Mouse (Mus musculus): ENCODE results near the gene Myl6b.

GRCm38 (mm10) chr10:128494667-128495245 lies 3.7 kb downstream of the Myl6b start:
- TF ChIP-seq CTCF (conservative IDR thresholded peaks at IDR 0.05 in 1 of 2, IDR thresholded peaks at IDR 0.05 in 1 of 2; ENCODE audit: low read depth in 2 of 2, low read length in 2 of 2) (no peak), EP300 (IDR thresholded peaks at IDR 0.05; ENCODE audit: low read length) (no peak), POLR2A (IDR thresholded peaks at IDR 0.05; ENCODE audit: low read depth, low read length) (no peak), KAT2A (IDR thresholded peaks at IDR 0.05; ENCODE audit: insufficient replicate concordance, low read length) (no peak), CHD2 (IDR thresholded peaks at IDR 0.05; ENCODE audit: low read length) (no peak), USF1 (IDR thresholded peaks at IDR 0.05; ENCODE audit: low read depth, low read length) (no peak), ZC3H11A (IDR thresholded peaks at IDR 0.05; ENCODE audit: low read depth, low read length) (no peak), POLR2AphosphoS2 (IDR thresholded peaks at IDR 0.05; ENCODE audit: low read depth, low read length) (no peak), MAZ (IDR thresholded peaks at IDR 0.05; ENCODE audit: low read depth, low read length) (no peak), BHLHE40 (IDR thresholded peaks at IDR 0.05; ENCODE audit: low read depth, low read length) (no peak), SMC3 (IDR thresholded peaks at IDR 0.05; ENCODE audit: low read depth, low read length) (no peak), IRF4 (IDR thresholded peaks at IDR 0.05; ENCODE audit: low read depth, low read length) (no peak), MAFK (IDR thresholded peaks at IDR 0.05; ENCODE audit: insufficient replicate concordance, low read length) (no peak), CHD1 (IDR thresholded peaks at IDR 0.05; ENCODE audit: low read depth, low read length) (0 out of 2 replicates have a peak, but pooled peaks have one; percentile 16)

Measured in CH12.LX (cell line).